Mouse (Mus musculus): ENCODE data around the gene Anp32b.

GRCm38 (mm10) chr4:46410677-46411076 is 40.0 kb upstream of the Anp32b start:
- TF ChIP-seq POLR2A (IDR thresholded peaks at IDR 0.05; ENCODE audit: insufficient read depth, low read length) (no peak), CTCF (IDR thresholded peaks at IDR 0.05; ENCODE audit: low read depth, low read length) (no peak), EP300 (IDR thresholded peaks at IDR 0.05; ENCODE audit: insufficient read depth, low read depth, low read length) (no peak)

Data from ES-Bruce4 (cell line).